Mouse (Mus musculus) E14TG2a.4 (cell line): ENCODE results near the gene Mme.

Experiments used
- CTCF ChIP-seq: conservative IDR thresholded peaks from 2 replicates; pipeline ENCODE4 v1.5.1; 2014; ENCODE audit warnings: low read length
- POU5F1 ChIP-seq: IDR thresholded peaks from 2 replicates; pipeline ENCODE4 v1.6.1; 2014; ENCODE audit warnings: low read length, borderline replicate concordance

GRCm38 (mm10) chr3:63297787-63298186 is 56.5 kb downstream of the Mme start:
- TF ChIP-seq CTCF (peak; percentile 65), POU5F1 (no peak)
